Mouse (Mus musculus) embryonic facial prominence, embryonic 12.5 days (tissue): ENCODE measurements around the gene Ttc39b. TPM values are rescaled to one million over a fixed set of nuclear protein-coding genes. Genes with fewer than 3 reads are reported as not detected.

Source experiments
- ATAC-seq: fragments of 200-750 bp; cut with Nextera tagmentation; 2 replicates; pipeline ENCODE4 v1.8.0; 2017; ENCODE audit not compliant: insufficient number of reproducible peaks, insufficient read depth, low FRiP score, low TSS enrichment
- H3K27ac ChIP-seq: fragments of 300-500 bp; sonication (generic); 2 replicates; pipeline ENCODE4 v1.5.1; 2016; ENCODE audit warnings: mild to moderate bottlenecking
- H3K27me3 ChIP-seq: fragments of 300-500 bp; sonication (generic); 2 replicates; pipeline ENCODE4 v1.6.1; 2016; ENCODE audit warnings: mild to moderate bottlenecking, moderate library complexity
- H3K36me3 ChIP-seq: fragments of 300-500 bp; sonication (generic); 2 replicates; pipeline ENCODE4 v1.6.1; 2016; ENCODE audit warnings: mild to moderate bottlenecking
- H3K4me1 ChIP-seq: fragments of 300-500 bp; sonication (generic); 2 replicates; pipeline ENCODE4 v1.6.1; 2016
- H3K4me2 ChIP-seq: fragments of 300-500 bp; sonication (generic); replicated peaks from 2 replicates; pipeline ENCODE4 v1.6.1; 2016; ENCODE audit warnings: mild to moderate bottlenecking, moderate library complexity
- H3K4me3 ChIP-seq: fragments of 300-500 bp; sonication (generic); 2 replicates; pipeline ENCODE4 v1.5.1; 2016; ENCODE audit warnings: mild to moderate bottlenecking
- H3K9ac ChIP-seq: fragments of 300-500 bp; sonication (generic); 2 replicates; pipeline ENCODE4 v1.6.1; 2016; ENCODE audit warnings: mild to moderate bottlenecking, moderate library complexity
- H3K9me3 ChIP-seq: fragments of 300-500 bp; sonication (generic); 2 replicates; pipeline ENCODE4 v1.6.1; 2016; ENCODE audit warnings: mild to moderate bottlenecking, moderate library complexity
- WGBS: fragments of 180-500 bp; shearing (Covaris S2); methylation state at CpG from one replicate; pipeline ENCODE4 v1.1.7; 2016; 5-methylcytosine and 5-hydroxymethylcytosine counted together
- polyA plus RNA-seq: library from polyadenylated mRNA; unstranded; fragments of >200 nt; fragmentation: Nextera tagmentation; extraction: Ambion mirVana; gene quantifications from 2 replicates; pipeline ENCODE4 v1.2.1, GENCODE M21; 2016

Ttc39b gene
- polyA plus RNA-seq, 1 experiment from 2014 or later = 5.3 TPM

DNA sequence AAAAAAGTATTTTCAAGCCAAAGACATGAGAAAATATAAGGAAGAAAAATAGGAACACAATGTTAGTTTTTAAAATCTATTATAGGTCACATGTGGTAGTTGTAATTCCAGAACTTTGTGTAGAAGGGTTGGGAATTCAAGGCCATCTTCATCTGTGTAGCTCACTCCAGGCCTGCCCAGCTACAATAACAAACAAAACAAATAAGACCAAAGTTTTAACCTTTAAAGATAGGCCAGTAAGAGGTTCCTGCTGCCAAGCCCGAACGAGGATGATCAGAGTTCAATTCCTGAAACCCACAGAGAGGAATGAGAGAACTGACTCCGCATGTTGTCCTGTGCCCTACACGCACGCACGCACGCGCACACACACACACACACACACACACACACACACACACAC, 53.6 kb downstream of the Ttc39b start:
- H3K4me1 ChIP-seq = no peaks in the 10 kb centered on the region; the same call in 1 of the 2 replicates
- H3K4me3 ChIP-seq = no peak overlapping the region
- H3K27ac ChIP-seq = no peak overlapping the region
- no peak for ATAC-seq
- 94% methylated on average over 8 of the region's 8 CpGs for WGBS
- no peak overlapping the region for H3K4me2 ChIP-seq
- H3K36me3 ChIP-seq = no peaks in the 10 kb centered on the region
- no peaks in the 10 kb centered on the region for H3K27me3 ChIP-seq
- H3K9ac ChIP-seq = no peak overlapping the region
- no peaks in the 10 kb centered on the region for H3K9me3 ChIP-seq

- Histone ChIP-seq H3K27me3 (no peaks in the 10 kb centered on the region), H3K36me3 (no peaks in the 10 kb centered on the region), H3K4me1 (no peaks in the 10 kb centered on the region; the same call in 1 of the 2 replicates), H3K27ac (no peak overlapping the region), H3K4me2 (no peak overlapping the region), H3K9ac (no peak overlapping the region), H3K9me3 (no peaks in the 10 kb centered on the region), H3K4me3 (no peak overlapping the region)
- ATAC-seq = no peak
- 78% methylated on average over 6 of the region's 6 CpGs for WGBS
These were observed 54.4 kb downstream of the Ttc39b start for GRCm38 (mm10) chr4:83269614-83270013.

- H3K4me3 ChIP-seq = no peak overlapping the region
- H3K27ac ChIP-seq = no peak overlapping the region
- no peak overlapping the region for H3K4me2 ChIP-seq
- no peaks in the 10 kb centered on the region for H3K27me3 ChIP-seq
- no peaks in the 10 kb centered on the region for H3K9me3 ChIP-seq
- no peaks in the 10 kb centered on the region for H3K36me3 ChIP-seq
- ATAC-seq = no peak
- no peak overlapping the region for H3K9ac ChIP-seq
- H3K4me1 ChIP-seq = no peaks in the 10 kb centered on the region
- 79% methylated on average over 14 of the region's 14 CpGs for WGBS
These were observed 57.9 kb downstream of the Ttc39b start for GRCm38 (mm10) chr4:83265926-83266692.

- H3K4me2 ChIP-seq = no peak overlapping the region
These were observed 59.2 kb downstream of the Ttc39b start for GRCm38 (mm10) chr4:83264832-83265231.

GRCm38 (mm10) chr4:83261998-83262397, 62.1 kb downstream of the Ttc39b start:
- Histone ChIP-seq H3K4me1 (0 out of 2 replicates have a peak, but pooled peaks cover 4% of the 10 kb centered on the region), H3K27ac (no peak overlapping the region), H3K4me2 (no peak overlapping the region), H3K9me3 (no peaks in the 10 kb centered on the region), H3K9ac (no peak overlapping the region), H3K4me3 (no peak overlapping the region), H3K36me3 (peaks cover 4% of the 10 kb centered on the region; the same call in 1 of the 2 replicates), H3K27me3 (0 out of 2 replicates have a peak, but pooled peaks cover 3% of the 10 kb centered on the region)
- no peak for ATAC-seq
- WGBS = 12% methylated on average over 2 of the region's 2 CpGs

More at GRCm38 (mm10) chr4:83264832-83265231, 59.2 kb downstream of the Ttc39b start:
- no peaks in the 10 kb centered on the region for H3K27me3 ChIP-seq
- peaks cover 4% of the 10 kb centered on the region; the same call in 1 of the 2 replicates for H3K36me3 ChIP-seq
- no peaks in the 10 kb centered on the region for H3K9me3 ChIP-seq
- no peak overlapping the region for H3K27ac ChIP-seq
- 90% methylated on average over 2 of the region's 2 CpGs for WGBS
- no peak overlapping the region for H3K4me3 ChIP-seq
- ATAC-seq = no peak
- no peaks in the 10 kb centered on the region for H3K4me1 ChIP-seq
- H3K9ac ChIP-seq = no peak overlapping the region

- H3K9ac ChIP-seq = no peak overlapping the region
- peaks cover 4% of the 10 kb centered on the region; the same call in 1 of the 2 replicates for H3K36me3 ChIP-seq
- H3K4me3 ChIP-seq = no peak overlapping the region
- 0 out of 2 replicates have a peak, but pooled peaks cover 3% of the 10 kb centered on the region for H3K27me3 ChIP-seq
- 77% methylated on average over 4 of the region's 4 CpGs for WGBS
- H3K4me1 ChIP-seq = 0 out of 2 replicates have a peak, but pooled peaks cover 4% of the 10 kb centered on the region
- no peak overlapping the region for H3K27ac ChIP-seq
- no peaks in the 10 kb centered on the region for H3K9me3 ChIP-seq
- ATAC-seq = no peak
- no peak overlapping the region for H3K4me2 ChIP-seq
These were observed 64.4 kb downstream of the Ttc39b start for GRCm38 (mm10) chr4:83259690-83260089.

DNA sequence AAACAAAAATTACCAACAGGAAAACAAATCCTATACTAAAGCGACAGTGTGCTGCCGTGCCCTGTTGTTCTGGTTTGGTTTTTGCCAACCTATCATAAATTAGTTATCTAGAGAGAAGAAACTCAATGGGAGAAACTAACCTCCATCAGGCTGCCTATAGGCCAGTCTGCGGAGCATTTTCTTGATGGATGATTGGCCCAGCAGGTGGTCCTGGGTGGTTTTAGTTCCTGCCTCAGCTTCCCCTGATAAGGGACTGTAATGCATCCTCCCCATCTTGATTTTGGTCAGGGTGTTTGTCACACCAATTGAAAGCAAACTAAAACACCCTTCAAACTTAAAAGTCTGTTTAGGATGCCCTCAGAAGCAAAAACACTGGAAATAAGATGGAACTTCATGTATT, 65.8 kb downstream of the Ttc39b start:
- Histone ChIP-seq H3K36me3 (peaks cover 4% of the 10 kb centered on the region; the same call in 1 of the 2 replicates), H3K27me3 (0 out of 2 replicates have a peak, but pooled peaks cover 3% of the 10 kb centered on the region), H3K4me2 (no peak overlapping the region), H3K4me3 (no peak overlapping the region), H3K9me3 (no peaks in the 10 kb centered on the region), H3K27ac (no peak overlapping the region), H3K4me1 (0 out of 2 replicates have a peak, but pooled peaks cover 4% of the 10 kb centered on the region), H3K9ac (no peak overlapping the region)
- 90% methylated on average over 3 of the region's 3 CpGs for WGBS
- no peak for ATAC-seq

- no peak overlapping the region for H3K4me2 ChIP-seq
- H3K36me3 ChIP-seq = peaks cover 4% of the 10 kb centered on the region; the same call in 1 of the 2 replicates
- H3K4me3 ChIP-seq = no peak overlapping the region
- no peak for ATAC-seq
- H3K9ac ChIP-seq = no peak overlapping the region
- no peaks in the 10 kb centered on the region for H3K9me3 ChIP-seq
- no peak overlapping the region for H3K27ac ChIP-seq
- WGBS = 49% methylated on average over 17 of the region's 17 CpGs
- 0 out of 2 replicates have a peak, but pooled peaks cover 4% of the 10 kb centered on the region for H3K4me1 ChIP-seq
- 0 out of 2 replicates have a peak, but pooled peaks cover 3% of the 10 kb centered on the region for H3K27me3 ChIP-seq
These were observed 66.5 kb downstream of the Ttc39b start for GRCm38 (mm10) chr4:83257279-83258260.

GRCm38 (mm10) chr4:83256779-83257178, 67.3 kb downstream of the Ttc39b start:
- H3K27ac ChIP-seq = no peak overlapping the region
- H3K27me3 ChIP-seq = 0 out of 2 replicates have a peak, but pooled peaks cover 3% of the 10 kb centered on the region
- H3K4me3 ChIP-seq = no peak overlapping the region
- 83% methylated on average over 11 of the region's 11 CpGs for WGBS
- H3K4me1 ChIP-seq = 0 out of 2 replicates have a peak, but pooled peaks cover 4% of the 10 kb centered on the region
- no peak overlapping the region for H3K9ac ChIP-seq
- H3K36me3 ChIP-seq = peaks cover 4% of the 10 kb centered on the region; the same call in 1 of the 2 replicates
- no peaks in the 10 kb centered on the region for H3K9me3 ChIP-seq
- ATAC-seq = no peak
- no peak overlapping the region for H3K4me2 ChIP-seq

DNA sequence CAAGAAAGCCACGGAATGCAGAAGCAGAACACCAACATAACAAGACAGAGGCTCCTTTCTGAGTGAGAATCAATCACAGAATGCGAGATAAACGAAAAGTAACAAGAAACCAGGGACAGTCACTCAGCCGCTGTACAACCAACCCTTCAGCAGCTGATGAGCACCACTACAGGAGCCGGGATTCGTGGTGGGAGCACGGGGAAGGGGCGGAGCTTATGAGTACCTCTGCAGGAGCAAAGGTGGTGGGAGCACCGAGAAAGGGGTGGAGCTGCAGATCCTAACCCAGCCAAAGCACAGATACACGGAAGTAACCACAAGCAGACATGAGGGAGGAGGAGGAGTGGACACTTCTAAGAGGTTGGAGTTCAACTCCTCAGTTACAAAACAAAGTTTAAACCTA, 69.1 kb downstream of the Ttc39b start:
- Histone ChIP-seq H3K4me2 (no peak overlapping the region), H3K9ac (no peak overlapping the region), H3K4me1 (0 out of 2 replicates have a peak, but pooled peaks cover 4% of the 10 kb centered on the region), H3K4me3 (no peak overlapping the region), H3K9me3 (no peaks in the 10 kb centered on the region), H3K27me3 (0 out of 2 replicates have a peak, but pooled peaks cover 3% of the 10 kb centered on the region), H3K36me3 (no peaks in the 10 kb centered on the region), H3K27ac (no peak overlapping the region)
- ATAC-seq = no peak
- 88% methylated on average over 10 of the region's 10 CpGs for WGBS

DNA sequence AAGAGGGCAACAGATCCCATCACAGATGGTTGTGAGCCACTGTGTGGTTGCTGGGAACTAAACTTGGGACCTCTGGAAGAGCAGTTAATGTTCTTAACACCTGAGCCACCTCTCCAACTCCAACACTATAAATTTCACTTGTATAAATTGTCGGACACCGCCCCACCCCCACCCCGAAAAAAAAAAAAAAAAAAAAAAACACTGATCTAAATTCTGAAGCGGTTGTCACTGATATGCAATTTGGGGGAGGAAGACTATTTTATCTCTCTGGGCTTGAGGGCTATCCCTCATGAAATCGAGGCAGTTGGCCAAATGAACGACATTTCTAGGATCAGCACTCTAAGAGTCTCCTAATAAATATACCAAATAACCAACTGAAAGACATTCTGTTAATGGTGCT, 70.4 kb downstream of the Ttc39b start:
- Histone ChIP-seq H3K9ac (no peak overlapping the region), H3K27me3 (0 out of 2 replicates have a peak, but pooled peaks cover 3% of the 10 kb centered on the region), H3K4me1 (0 out of 2 replicates have a peak, but pooled peaks cover 4% of the 10 kb centered on the region), H3K4me2 (no peak overlapping the region), H3K27ac (no peak overlapping the region), H3K9me3 (no peaks in the 10 kb centered on the region), H3K4me3 (no peak overlapping the region), H3K36me3 (no peaks in the 10 kb centered on the region)
- no peak for ATAC-seq
- WGBS = 90% methylated on average over 6 of the region's 6 CpGs
